Mouse (Mus musculus) cerebellum, adult 2 months (tissue): ENCODE data around the gene Zmym1. TPM values are rescaled to one million over a fixed set of nuclear protein-coding genes. Genes with fewer than 3 reads are reported as not detected.

Experiments
- DNase-seq, 2 experiments: peaks; one replicate each; pipeline ENCODE4 v3.0.0; 2021
- H3K27ac ChIP-seq: fragments of 200-500 bp; 2 replicates; pipeline ENCODE4 v1.5.1; 2012; ENCODE audit warnings: low read length, control low read depth, inconsistent platforms; ENCODE audit not compliant: insufficient read depth
- H3K27me3 ChIP-seq: fragments of 200-500 bp; 2 replicates; pipeline ENCODE4 v1.6.1; 2012; ENCODE audit warnings: inconsistent platforms, mild to moderate bottlenecking, low read length, moderate library complexity; ENCODE audit not compliant: control insufficient read depth, insufficient read depth
- H3K4me1 ChIP-seq: fragments of 200-500 bp; 2 replicates; pipeline ENCODE4 v1.6.1; 2011; ENCODE audit warnings: low read length; ENCODE audit not compliant: control insufficient read depth, insufficient read depth
- H3K4me3 ChIP-seq: fragments of 200-500 bp; replicated peaks from 2 replicates; pipeline ENCODE3; 2011; ENCODE audit warnings: mild to moderate bottlenecking, low read depth, low read length, control low read depth; ENCODE audit not compliant: insufficient read depth
- CTCF ChIP-seq: fragments of 200-500 bp; IDR thresholded peaks from 2 replicates; pipeline ENCODE4 v1.5.1; 2011; ENCODE audit warnings: low read depth, mild to moderate bottlenecking, control low read depth, low read length, moderate library complexity, borderline replicate concordance; ENCODE audit not compliant: insufficient read depth
- POLR2A ChIP-seq: fragments of 200-500 bp; IDR thresholded peaks from 2 replicates; pipeline ENCODE4 v1.6.1; 2011; ENCODE audit warnings: low read length, control low read depth, borderline replicate concordance; ENCODE audit not compliant: insufficient read depth
- WGBS: fragments of 180-500 bp; shearing (Covaris S2); methylation state at CpG from one replicate; pipeline ENCODE4 v1.1.7; 2018; 5-methylcytosine and 5-hydroxymethylcytosine counted together
- polyA plus RNA-seq: library from polyadenylated mRNA; depleted of rRNA; stranded (reverse); fragments of >200 nt; gene quantifications from 2 replicates; pipeline ENCODE4 v1.2.3, GENCODE M21; 2012

Gene Zmym1
- polyA plus RNA-seq, 1 experiment = 9.0 TPM

DNA sequence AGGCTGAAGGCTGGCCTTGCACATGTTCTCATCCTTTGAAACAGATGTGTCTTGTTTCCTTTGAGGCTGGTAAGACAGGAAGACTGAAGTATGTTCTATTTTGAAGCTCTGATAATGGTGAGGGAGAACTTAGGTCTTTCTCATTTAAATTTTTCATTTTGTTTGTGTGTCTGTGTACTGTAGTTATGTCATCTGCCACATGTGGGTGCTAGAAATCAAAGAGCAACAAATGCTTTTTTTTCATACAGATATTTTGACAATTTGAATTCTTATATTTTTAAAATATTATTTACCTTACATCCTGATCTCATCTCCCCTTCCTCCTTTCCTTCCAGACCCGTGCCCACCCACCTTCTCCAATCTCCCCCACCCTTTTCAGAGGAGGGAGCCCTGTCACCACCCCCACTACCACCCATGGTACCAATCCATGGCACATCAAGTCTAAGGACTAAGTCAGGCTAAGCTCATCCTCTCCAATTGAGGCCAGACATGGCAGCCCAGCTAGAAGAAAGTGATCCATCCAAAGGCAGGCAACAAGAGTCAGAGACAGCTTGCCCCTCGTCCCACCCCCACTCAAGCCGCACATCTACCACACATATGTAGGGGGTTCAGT lies 21.0 kb downstream of the Zmym1 start:
- no peaks in the 10 kb centered on the region for H3K27me3 ChIP-seq
- no peaks in the 10 kb centered on the region for H3K4me1 ChIP-seq
- no peak overlapping the region for H3K4me3 ChIP-seq
- no peak overlapping the region for H3K27ac ChIP-seq
- WGBS = 84% methylated on average over 3 of the region's 3 CpGs
- no peak for DNase-seq
- TF ChIP-seq POLR2A = no peak
- TF ChIP-seq CTCF = no peak

DNA sequence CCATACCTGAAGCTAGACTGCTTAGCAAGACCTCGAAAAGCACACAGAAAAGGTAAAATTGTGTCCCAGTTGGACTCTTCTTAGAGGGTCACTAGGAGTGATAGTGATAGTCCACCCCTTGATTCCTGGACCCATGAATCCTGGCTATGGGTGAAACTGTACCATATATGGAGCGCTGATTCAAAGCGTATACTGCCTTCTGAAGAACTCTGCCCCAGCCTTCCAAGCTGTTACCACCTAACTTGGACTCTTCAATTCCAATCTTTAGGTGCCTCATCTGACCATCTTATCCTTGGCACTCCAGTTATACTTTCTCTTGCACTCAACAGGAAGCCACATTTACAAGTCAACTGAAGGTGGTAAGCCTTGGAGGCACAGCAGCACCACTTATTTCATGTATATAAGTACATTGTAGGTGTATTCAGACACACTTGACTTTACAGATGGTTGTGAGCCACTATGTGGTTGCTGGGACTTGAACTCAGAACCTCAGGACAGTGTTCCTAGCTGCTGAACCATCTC lies 22.1 kb downstream of the Zmym1 start:
- no peak for TF ChIP-seq POLR2A
- TF ChIP-seq CTCF = no peak
- 90% methylated on average over 3 of the region's 3 CpGs for WGBS
- Histone ChIP-seq H3K4me3 (no peak overlapping the region), H3K4me1 (0 out of 2 replicates have a peak, but pooled peaks cover 3% of the 10 kb centered on the region), H3K27ac (no peak overlapping the region), H3K27me3 (no peaks in the 10 kb centered on the region)
- no peak for DNase-seq

DNA sequence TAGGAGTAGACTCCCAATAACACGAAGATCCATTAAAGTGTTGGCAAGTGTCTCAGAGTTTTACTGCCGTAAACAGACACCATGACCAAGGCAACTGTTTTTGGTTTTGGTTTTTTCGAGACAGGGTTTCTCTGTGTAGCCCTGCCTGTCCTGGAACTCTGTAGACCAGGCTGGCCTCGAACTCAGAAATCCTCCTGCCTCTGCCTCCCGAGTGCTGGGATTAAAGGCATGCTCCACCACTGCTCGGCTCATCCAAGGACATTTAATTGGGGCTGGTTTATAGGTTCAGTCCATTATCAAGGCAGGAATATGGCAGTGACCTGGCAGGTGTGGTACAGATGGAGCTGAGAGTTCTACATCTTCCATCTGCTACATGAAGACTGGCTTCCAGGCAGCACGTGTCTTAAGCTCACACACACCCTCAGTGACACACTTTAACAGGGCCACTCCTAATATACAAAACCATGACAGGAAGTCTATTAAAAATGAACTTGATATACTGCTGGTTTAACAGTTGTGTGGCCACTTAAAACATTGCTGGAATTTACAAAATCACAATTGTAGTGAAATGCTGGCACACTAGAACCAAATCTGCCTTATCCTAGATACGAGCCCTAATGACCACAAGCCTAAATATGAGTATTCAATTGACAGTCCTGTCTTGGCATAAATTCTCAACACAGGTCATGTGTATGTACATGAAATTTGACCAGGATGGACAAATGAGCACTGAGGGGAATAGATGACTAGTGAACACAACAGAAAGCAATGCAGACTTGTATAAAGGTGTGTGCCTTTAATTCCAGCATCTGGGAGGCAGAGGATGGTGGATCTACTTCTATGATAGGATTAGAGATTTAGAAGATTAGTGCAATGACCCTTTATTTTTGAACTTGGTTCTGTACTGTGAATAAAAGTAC lies 22.8 kb downstream of the Zmym1 start:
- no peak for DNase-seq
- Histone ChIP-seq H3K27me3 (no peaks in the 10 kb centered on the region), H3K4me1 (0 out of 2 replicates have a peak, but pooled peaks cover 3% of the 10 kb centered on the region), H3K4me3 (no peak overlapping the region), H3K27ac (no peak overlapping the region)
- WGBS = 73% methylated on average over 8 of the region's 8 CpGs
- TF ChIP-seq CTCF (no peak), POLR2A (no peak)

DNA sequence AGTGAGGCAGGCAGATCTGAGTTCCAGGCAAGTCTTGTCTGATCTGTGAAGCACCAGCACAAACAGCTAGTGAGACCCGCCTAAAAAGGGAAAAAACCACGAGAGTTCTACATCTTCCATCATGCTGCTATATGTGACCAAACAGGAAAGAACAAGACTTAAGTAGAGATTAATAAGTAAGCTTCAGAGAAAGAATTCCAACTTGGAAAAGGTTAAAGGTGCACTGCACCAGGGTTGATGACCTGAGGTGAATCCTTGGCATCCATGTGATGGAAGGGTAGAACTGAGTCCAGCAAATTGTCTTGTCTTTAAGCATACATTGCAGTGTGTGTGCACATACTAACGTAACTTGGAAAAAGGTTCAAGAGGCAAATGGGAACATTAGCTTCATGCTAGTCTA lies 23.8 kb downstream of the Zmym1 start:
- H3K27ac ChIP-seq = no peak overlapping the region
- 0 out of 2 replicates have a peak, but pooled peaks cover 3% of the 10 kb centered on the region for H3K4me1 ChIP-seq
- no peaks in the 10 kb centered on the region for H3K27me3 ChIP-seq
- TF ChIP-seq POLR2A (no peak), CTCF (no peak)
- 89% methylated on average over 3 of the region's 3 CpGs for WGBS
- H3K4me3 ChIP-seq = no peak overlapping the region
- no peak for DNase-seq

DNA sequence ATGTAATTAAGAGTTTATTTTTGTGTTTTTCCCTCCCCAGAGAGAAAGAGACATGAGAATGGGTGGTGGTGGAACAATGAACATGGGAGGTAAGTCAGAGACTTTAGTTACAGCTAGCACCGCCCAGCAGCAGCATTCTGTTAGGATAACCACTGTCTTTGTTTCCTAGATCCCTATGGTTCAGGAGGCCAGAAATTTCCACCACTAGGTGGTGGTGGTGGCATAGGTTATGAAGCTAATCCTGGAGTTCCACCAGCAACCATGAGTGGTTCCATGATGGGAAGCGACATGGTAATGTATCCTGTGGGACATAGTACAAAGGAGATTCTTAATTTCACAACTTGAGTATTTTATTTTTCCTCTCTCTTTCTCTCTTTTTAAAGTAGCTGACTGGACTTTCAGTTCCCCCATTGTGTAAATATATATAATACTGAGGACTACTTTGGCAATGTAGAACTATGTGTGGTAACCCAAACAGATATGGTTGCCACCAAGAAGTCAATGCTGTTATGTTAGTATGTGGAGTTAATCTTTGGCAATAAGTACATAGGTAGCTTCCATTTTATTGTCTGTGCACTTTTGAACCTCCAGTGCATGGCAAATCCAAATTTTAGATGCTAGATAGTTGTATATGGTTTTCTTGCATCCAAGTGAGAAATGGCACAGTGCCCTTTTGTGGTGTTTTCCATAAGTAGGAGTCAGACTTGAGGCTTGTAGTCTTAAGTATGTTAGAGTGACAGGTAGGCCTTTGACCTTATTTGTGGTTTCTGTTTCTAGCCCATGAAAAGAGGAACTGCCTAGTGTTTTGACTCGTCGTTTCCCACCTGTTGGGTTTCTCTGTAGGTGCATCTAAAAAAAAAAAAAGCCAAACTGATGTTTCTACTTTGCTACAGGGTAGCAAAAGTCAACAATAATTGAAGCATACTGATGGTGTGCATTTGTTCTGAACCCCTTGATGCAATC lies 33.4 kb downstream of the Zmym1 start:
- Histone ChIP-seq H3K4me1 (no peaks in the 10 kb centered on the region), H3K27ac (no peak overlapping the region), H3K27me3 (no peaks in the 10 kb centered on the region), H3K4me3 (no peak overlapping the region)
- TF ChIP-seq CTCF (peak; percentile 56; the same call in 1 of the 2 replicates), POLR2A (no peak)
- peak; percentile 41 to 56 for DNase-seq
- 29% methylated on average over 4 of the region's 4 CpGs for WGBS

DNA sequence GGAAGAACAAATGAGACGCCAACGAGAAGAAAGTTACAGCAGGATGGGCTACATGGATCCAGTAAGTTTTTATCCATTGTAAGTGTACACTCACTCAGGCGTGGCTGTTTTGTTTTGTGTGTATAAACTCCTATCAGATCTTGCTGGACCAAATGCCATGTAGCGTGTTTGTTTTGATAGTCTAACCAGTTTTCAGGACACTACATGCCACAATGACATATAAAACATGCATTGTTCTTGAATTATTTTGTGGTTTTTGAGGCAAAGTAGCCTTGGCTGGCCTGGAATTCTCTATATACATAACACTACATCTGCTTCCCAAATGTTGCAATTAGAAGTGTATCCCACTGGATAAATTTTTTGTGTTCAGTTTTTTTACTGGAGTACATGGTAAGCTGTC lies 34.1 kb downstream of the Zmym1 start:
- Histone ChIP-seq H3K27me3 (no peaks in the 10 kb centered on the region), H3K27ac (no peak overlapping the region), H3K4me3 (no peak overlapping the region), H3K4me1 (no peaks in the 10 kb centered on the region)
- WGBS = 71% methylated on average over 4 of the region's 4 CpGs
- no peak for TF ChIP-seq POLR2A
- TF ChIP-seq CTCF = no peak
- DNase-seq = no peak

DNA sequence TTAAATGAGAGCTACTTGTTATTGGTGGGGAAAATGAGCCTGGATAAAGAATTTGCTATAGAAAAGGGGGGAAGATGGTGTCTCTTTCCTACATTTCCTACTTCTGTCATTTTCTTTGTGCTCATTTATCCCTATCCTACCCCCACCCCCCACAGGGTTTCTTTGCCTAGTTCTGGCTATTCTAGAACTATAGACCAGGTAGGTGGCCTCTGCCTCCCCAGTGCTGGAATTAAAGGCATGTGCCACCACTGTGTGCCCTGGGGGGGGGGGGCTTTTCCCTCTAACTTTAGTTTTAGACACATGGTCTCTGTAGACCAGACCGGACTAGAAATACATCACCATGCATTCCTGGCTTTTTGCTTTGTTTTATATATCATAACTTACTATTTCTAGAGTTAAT lies 36.7 kb downstream of the Zmym1 start:
- peak overlapping the region; percentile 20 for H3K4me3 ChIP-seq
- H3K4me1 ChIP-seq = no peaks in the 10 kb centered on the region
- DNase-seq = no peak
- TF ChIP-seq POLR2A (no peak), CTCF (no peak)
- H3K27ac ChIP-seq = no peak overlapping the region
- WGBS = 4% methylated on average over 1 of the region's 1 CpGs
- no peaks in the 10 kb centered on the region for H3K27me3 ChIP-seq
